Mouse (Mus musculus): ENCODE data around the gene Zfp108. TPM values are rescaled to one million over a fixed set of nuclear protein-coding genes. Genes with fewer than 3 reads are reported as not detected.
"Not testable (repeated sequence)": the region's sequence is repeated elsewhere in the genome, so short reads cannot be mapped to it uniquely, and the experiment has no call there.

Zfp108 gene
- polyA plus RNA-seq, 1 experiment from 2014 or later = 3.9 TPM

GRCm38 (mm10) chr7:24278771-24279170, 24.2 kb downstream of the Zfp108 start:
- H3K9ac ChIP-seq (ENCODE audit: low read length); ATAC-seq (ENCODE audit: insufficient read depth, low FRiP score); H3K36me3 ChIP-seq (ENCODE audit: control insufficient read depth, insufficient read depth, low read length); H3K4me3 ChIP-seq (replicated peaks; ENCODE audit: low read length); H3K4me1 ChIP-seq (ENCODE audit: control insufficient read depth, insufficient read depth, low read length); H3K4me2 ChIP-seq (ENCODE audit: low read depth, low read length); H3K9me3 ChIP-seq (replicated peaks; ENCODE audit: control insufficient read depth, low read length); H3K27me3 ChIP-seq (ENCODE audit: control insufficient read depth, insufficient read depth, low read length); H3K27ac ChIP-seq (ENCODE audit: low read length): not testable (repeated sequence)
- WGBS = 85% methylated on average over 3 of the region's 3 CpGs

DNA sequence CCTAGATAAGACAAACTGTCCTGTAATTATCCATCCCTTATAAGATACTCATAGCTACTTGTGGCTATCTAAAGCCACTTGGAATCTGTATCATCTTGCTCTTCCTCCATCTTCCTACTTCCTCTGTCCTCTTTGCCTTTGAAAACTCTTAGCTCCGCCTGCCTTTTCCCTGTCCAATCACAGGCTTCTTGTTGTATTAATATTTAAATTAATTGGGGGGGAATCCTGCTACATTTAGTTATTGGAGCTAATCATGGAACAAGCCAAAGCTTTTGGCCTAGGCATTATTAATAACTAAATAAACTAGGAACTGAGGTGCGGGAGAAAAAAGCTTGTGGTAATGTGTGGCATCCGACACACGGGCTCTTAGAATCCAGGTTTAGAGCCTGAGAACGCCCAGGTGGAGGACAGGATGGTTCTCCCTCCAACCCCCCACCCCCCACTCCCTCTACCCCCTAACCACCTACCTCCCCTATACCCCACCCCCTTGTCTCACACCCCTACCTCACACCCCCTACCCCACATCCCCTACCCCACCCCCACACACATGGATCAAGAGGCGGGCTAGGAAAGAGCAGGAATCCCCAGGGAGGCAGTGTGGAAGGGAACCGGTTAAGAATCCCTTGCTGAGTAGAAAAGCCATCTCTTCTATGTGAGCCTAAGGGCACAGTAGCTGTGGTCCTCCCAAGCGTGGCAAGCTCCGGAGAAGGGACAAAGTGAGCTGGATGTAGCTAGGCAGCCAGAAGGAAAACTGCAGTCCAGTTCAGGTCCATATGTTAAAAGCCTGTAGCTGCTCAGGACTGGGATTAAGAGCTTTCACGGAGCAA, 25.6 kb downstream of the Zfp108 start:
- ATAC-seq (ENCODE audit: insufficient read depth, low FRiP score) = no peak
- Histone ChIP-seq H3K4me2 (ENCODE audit: low read depth, low read length) (no peak overlapping the region), H3K4me1 (ENCODE audit: control insufficient read depth, insufficient read depth, low read length) (no peaks in the 10 kb centered on the region), H3K4me3 (replicated peaks; ENCODE audit: low read length) (no peak overlapping the region), H3K27me3 (ENCODE audit: control insufficient read depth, insufficient read depth, low read length) (no peaks in the 10 kb centered on the region), H3K36me3 (ENCODE audit: control insufficient read depth, insufficient read depth, low read length) (0 out of 2 replicates have a peak, but pooled peaks cover under 1% of the 10 kb centered on the region), H3K27ac (ENCODE audit: low read length) (no peak overlapping the region), H3K9ac (ENCODE audit: low read length) (no peak overlapping the region), H3K9me3 (replicated peaks; ENCODE audit: control insufficient read depth, low read length) (no peaks in the 10 kb centered on the region)
- 54% methylated on average over 10 of the region's 10 CpGs for WGBS

DNA sequence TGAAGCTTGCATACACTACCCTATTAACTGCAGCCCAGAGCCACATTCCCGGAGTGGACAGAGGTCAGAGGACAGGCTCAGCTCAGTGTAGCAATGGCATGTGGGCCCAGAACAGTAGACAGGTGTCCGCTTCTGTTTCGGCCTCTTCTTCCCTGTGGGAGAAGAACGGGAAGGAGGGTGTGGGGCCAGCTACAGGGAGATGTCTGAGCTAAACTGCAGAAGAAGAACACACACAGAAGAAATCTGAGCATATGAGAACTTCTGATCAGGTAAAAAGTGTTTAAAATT, 26.2 kb downstream of the Zfp108 start:
- H3K4me1 ChIP-seq (ENCODE audit: control insufficient read depth, insufficient read depth, low read length) = no peaks in the 10 kb centered on the region
- no peaks in the 10 kb centered on the region for H3K36me3 ChIP-seq (ENCODE audit: control insufficient read depth, insufficient read depth, low read length)
- WGBS = 38% methylated on average over 4 of the region's 4 CpGs
- no peak overlapping the region for H3K9ac ChIP-seq (ENCODE audit: low read length)
- H3K27me3 ChIP-seq (ENCODE audit: control insufficient read depth, insufficient read depth, low read length) = no peaks in the 10 kb centered on the region
- no peak overlapping the region for H3K4me2 ChIP-seq (ENCODE audit: low read depth, low read length)
- no peaks in the 10 kb centered on the region for H3K9me3 ChIP-seq (replicated peaks; ENCODE audit: control insufficient read depth, low read length)
- no peak overlapping the region for H3K27ac ChIP-seq (ENCODE audit: low read length)
- no peak for ATAC-seq (ENCODE audit: insufficient read depth, low FRiP score)
- H3K4me3 ChIP-seq (replicated peaks; ENCODE audit: low read length) = no peak overlapping the region

- H3K27me3 ChIP-seq (ENCODE audit: control insufficient read depth, insufficient read depth, low read length) = no peaks in the 10 kb centered on the region
- no peak overlapping the region for H3K9ac ChIP-seq (ENCODE audit: low read length)
- no peaks in the 10 kb centered on the region for H3K9me3 ChIP-seq (replicated peaks; ENCODE audit: control insufficient read depth, low read length)
- no peak overlapping the region for H3K27ac ChIP-seq (ENCODE audit: low read length)
- H3K4me3 ChIP-seq (replicated peaks; ENCODE audit: low read length) = no peak overlapping the region
- H3K36me3 ChIP-seq (ENCODE audit: control insufficient read depth, insufficient read depth, low read length) = peaks cover 14% of the 10 kb centered on the region
- ATAC-seq (ENCODE audit: insufficient read depth, low FRiP score) = no peak
- 50% methylated on average over 4 of the region's 4 CpGs for WGBS
- no peaks in the 10 kb centered on the region for H3K4me1 ChIP-seq (ENCODE audit: control insufficient read depth, insufficient read depth, low read length)
- H3K4me2 ChIP-seq (ENCODE audit: low read depth, low read length) = no peak overlapping the region
These were observed 31.5 kb downstream of the Zfp108 start for GRCm38 (mm10) chr7:24286090-24286489.

GRCm38 (mm10) chr7:24286916-24287315, 32.3 kb downstream of the Zfp108 start:
- Histone ChIP-seq H3K36me3 (ENCODE audit: control insufficient read depth, insufficient read depth, low read length) (peaks cover 22% of the 10 kb centered on the region), H3K27ac (ENCODE audit: low read length) (no peak overlapping the region), H3K4me1 (ENCODE audit: control insufficient read depth, insufficient read depth, low read length) (no peaks in the 10 kb centered on the region), H3K9ac (ENCODE audit: low read length) (no peak overlapping the region), H3K4me2 (ENCODE audit: low read depth, low read length) (no peak overlapping the region), H3K27me3 (ENCODE audit: control insufficient read depth, insufficient read depth, low read length) (no peaks in the 10 kb centered on the region), H3K9me3 (replicated peaks; ENCODE audit: control insufficient read depth, low read length) (no peaks in the 10 kb centered on the region), H3K4me3 (replicated peaks; ENCODE audit: low read length) (no peak overlapping the region)
- 82% methylated on average over 4 of the region's 4 CpGs for WGBS
- no peak for ATAC-seq (ENCODE audit: insufficient read depth, low FRiP score)

DNA sequence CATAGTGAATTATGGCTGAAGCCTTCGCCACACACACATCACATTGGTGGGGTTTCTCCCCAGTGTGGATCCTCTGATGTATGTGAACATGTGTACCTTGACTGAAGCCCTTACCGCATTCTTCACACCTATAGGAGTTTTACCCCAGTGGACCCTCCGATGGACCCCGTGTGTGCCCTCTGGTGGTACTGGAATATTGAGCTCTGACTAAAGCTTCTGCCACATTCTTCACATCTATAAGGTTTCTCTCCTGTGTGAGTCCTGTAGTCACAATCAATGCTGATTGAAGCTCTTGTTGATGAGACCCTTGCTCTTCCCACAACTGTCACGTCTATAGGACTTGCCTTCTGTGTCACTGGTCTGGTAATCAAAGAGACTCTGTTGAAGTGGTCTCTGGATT, 33.1 kb downstream of the Zfp108 start:
- Histone ChIP-seq H3K4me2 (ENCODE audit: low read depth, low read length) (no peak overlapping the region), H3K9me3 (replicated peaks; ENCODE audit: control insufficient read depth, low read length) (no peaks in the 10 kb centered on the region; the same call in 1 of the 2 replicates), H3K4me3 (replicated peaks; ENCODE audit: low read length) (no peak overlapping the region), H3K27ac (ENCODE audit: low read length) (no peak overlapping the region), H3K36me3 (ENCODE audit: control insufficient read depth, insufficient read depth, low read length) (peaks cover 30% of the 10 kb centered on the region), H3K27me3 (ENCODE audit: control insufficient read depth, insufficient read depth, low read length) (no peaks in the 10 kb centered on the region), H3K4me1 (ENCODE audit: control insufficient read depth, insufficient read depth, low read length) (no peaks in the 10 kb centered on the region), H3K9ac (ENCODE audit: low read length) (no peak overlapping the region)
- WGBS = 83% methylated on average over 5 of the region's 5 CpGs
- ATAC-seq (ENCODE audit: insufficient read depth, low FRiP score) = no peak

GRCm38 (mm10) chr7:24288512-24288911, 33.9 kb downstream of the Zfp108 start:
- peaks cover 35% of the 10 kb centered on the region for H3K36me3 ChIP-seq (ENCODE audit: control insufficient read depth, insufficient read depth, low read length)
- WGBS = 83% methylated on average over 6 of the region's 6 CpGs
- H3K4me3 ChIP-seq (replicated peaks; ENCODE audit: low read length) = no peak overlapping the region
- no peak overlapping the region for H3K4me2 ChIP-seq (ENCODE audit: low read depth, low read length)
- H3K27ac ChIP-seq (ENCODE audit: low read length) = no peak overlapping the region
- H3K9me3 ChIP-seq (replicated peaks; ENCODE audit: control insufficient read depth, low read length) = no peaks in the 10 kb centered on the region; the same call in 1 of the 2 replicates
- ATAC-seq (ENCODE audit: insufficient read depth, low FRiP score) = no peak
- H3K9ac ChIP-seq (ENCODE audit: low read length) = no peak overlapping the region
- H3K4me1 ChIP-seq (ENCODE audit: control insufficient read depth, insufficient read depth, low read length) = no peaks in the 10 kb centered on the region
- H3K27me3 ChIP-seq (ENCODE audit: control insufficient read depth, insufficient read depth, low read length) = no peaks in the 10 kb centered on the region

DNA sequence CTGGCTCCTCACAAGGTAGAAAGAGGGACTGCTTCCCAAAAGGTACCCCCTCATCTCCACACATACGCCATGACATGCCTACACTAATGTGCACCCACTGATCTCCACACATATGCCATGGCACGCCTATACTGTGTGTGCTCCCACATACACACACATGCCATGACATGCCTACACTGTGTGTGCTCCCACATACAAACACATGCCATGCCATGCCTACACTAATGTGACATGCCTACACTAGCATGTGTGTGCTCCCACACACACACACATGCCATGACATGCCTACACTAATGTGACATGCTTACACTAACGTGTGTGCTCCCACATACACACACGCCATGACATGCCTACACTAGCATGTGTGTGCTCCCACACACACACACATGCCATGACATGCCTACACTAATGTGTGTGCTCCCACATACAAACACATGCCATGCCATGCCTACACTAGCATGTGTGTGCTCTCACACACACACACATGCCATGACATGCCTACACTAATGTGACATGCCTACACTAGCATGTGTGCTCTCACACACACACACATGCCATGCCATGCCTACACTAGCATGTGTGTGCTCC, 35.6 kb downstream of the Zfp108 start:
- Histone ChIP-seq H3K27ac (ENCODE audit: low read length) (no peak overlapping the region), H3K4me1 (ENCODE audit: control insufficient read depth, insufficient read depth, low read length) (no peaks in the 10 kb centered on the region), H3K36me3 (ENCODE audit: control insufficient read depth, insufficient read depth, low read length) (peaks cover 46% of the 10 kb centered on the region), H3K9ac (ENCODE audit: low read length) (no peak overlapping the region), H3K9me3 (replicated peaks; ENCODE audit: control insufficient read depth, low read length) (no peaks in the 10 kb centered on the region; the same call in 1 of the 2 replicates), H3K4me2 (ENCODE audit: low read depth, low read length) (no peak overlapping the region), H3K27me3 (ENCODE audit: control insufficient read depth, insufficient read depth, low read length) (no peaks in the 10 kb centered on the region), H3K4me3 (replicated peaks; ENCODE audit: low read length) (no peak overlapping the region)
- 92% methylated on average over 4 of the region's 4 CpGs for WGBS
- ATAC-seq (ENCODE audit: insufficient read depth, low FRiP score) = no peak

DNA sequence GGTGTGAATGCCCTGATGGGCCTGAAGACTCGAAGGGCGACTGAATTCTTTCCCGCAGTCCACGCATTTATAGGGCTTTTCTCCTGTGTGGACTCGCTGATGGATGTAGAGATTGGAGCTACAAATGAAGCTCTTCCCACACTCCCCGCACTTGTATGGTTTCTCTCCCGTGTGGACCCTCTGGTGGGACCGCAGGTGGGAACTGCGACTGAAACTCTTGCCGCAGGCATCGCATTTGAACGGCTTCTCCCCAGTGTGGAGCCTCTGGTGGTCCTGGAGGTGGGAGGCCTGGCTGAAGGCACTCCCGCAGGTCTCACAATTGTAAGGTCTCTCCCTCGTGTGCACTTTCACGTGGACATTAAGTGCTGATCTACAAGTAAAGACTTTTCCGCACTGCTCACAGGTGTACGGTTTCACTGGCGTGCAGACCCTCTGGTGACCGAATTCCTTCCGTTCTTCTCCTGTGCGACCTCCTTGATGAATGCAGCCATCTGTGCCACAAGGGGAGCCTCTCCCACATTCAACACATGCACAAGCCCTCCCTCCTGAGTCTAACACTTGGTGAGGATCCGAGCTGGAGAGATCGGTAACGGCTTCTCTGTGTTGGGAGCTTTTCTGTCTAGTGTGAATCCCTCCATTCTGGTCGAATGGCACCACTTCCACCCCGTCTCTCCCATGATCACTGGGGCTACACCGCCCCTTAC, 36.9 kb downstream of the Zfp108 start:
- Histone ChIP-seq H3K27ac (ENCODE audit: low read length) (no peak overlapping the region), H3K4me2 (ENCODE audit: low read depth, low read length) (no peak overlapping the region), H3K4me3 (replicated peaks; ENCODE audit: low read length) (no peak overlapping the region), H3K4me1 (ENCODE audit: control insufficient read depth, insufficient read depth, low read length) (no peaks in the 10 kb centered on the region), H3K9me3 (replicated peaks; ENCODE audit: control insufficient read depth, low read length) (no peaks in the 10 kb centered on the region; the same call in 1 of the 2 replicates), H3K36me3 (ENCODE audit: control insufficient read depth, insufficient read depth, low read length) (peaks cover 55% of the 10 kb centered on the region), H3K27me3 (ENCODE audit: control insufficient read depth, insufficient read depth, low read length) (no peaks in the 10 kb centered on the region), H3K9ac (ENCODE audit: low read length) (no peak overlapping the region)
- ATAC-seq (ENCODE audit: insufficient read depth, low FRiP score) = no peak
- WGBS = 88% methylated on average over 27 of the region's 27 CpGs
